Mouse (Mus musculus) myocyte (in vitro differentiated cells): ENCODE results near the gene Ppp1r14a.

Source experiments
- CEBPB ChIP-seq: IDR thresholded peaks from 2 replicates; pipeline ENCODE4 v1.6.1; 2011; ENCODE audit warnings: mild to moderate bottlenecking, moderate library complexity; ENCODE audit not compliant: poor library complexity, insufficient read depth, severe bottlenecking
- E2F4 ChIP-seq: IDR thresholded peaks from one replicate; pipeline ENCODE4 v1.6.1; 2011; ENCODE audit warnings: mild to moderate bottlenecking, control low read depth, moderate library complexity; ENCODE audit not compliant: insufficient read depth
- MAX ChIP-seq: IDR thresholded peaks from one replicate; pipeline ENCODE4 v1.6.1; 2011; ENCODE audit warnings: low read depth, mild to moderate bottlenecking, control low read depth
- MYOG ChIP-seq, 3 experiments: IDR thresholded peaks; one replicate each; pipeline ENCODE4 v1.6.1; 2011; ENCODE audit warnings: control low read depth in 2 of 3, low read depth in 2 of 3, mild to moderate bottlenecking in 2 of 3; ENCODE audit not compliant: insufficient read length in 2 of 3, control insufficient read depth in 1 of 3, insufficient read depth in 1 of 3
- POLR2A ChIP-seq: IDR thresholded peaks from one replicate; pipeline ENCODE4 v1.6.1; 2011; ENCODE audit warnings: low read depth, mild to moderate bottlenecking, control low read depth, moderate library complexity; ENCODE audit not compliant: insufficient read length
- REST ChIP-seq: IDR thresholded peaks from one replicate; pipeline ENCODE4 v1.6.1; 2011; ENCODE audit warnings: mild to moderate bottlenecking, control low read depth, moderate library complexity; ENCODE audit not compliant: insufficient read depth, insufficient read length
- SRF ChIP-seq: IDR thresholded peaks from one replicate; pipeline ENCODE4 v1.6.1; 2011; ENCODE audit warnings: low read depth; ENCODE audit not compliant: control insufficient read depth, insufficient read length
- TCF12 ChIP-seq: IDR thresholded peaks from one replicate; pipeline ENCODE4 v1.6.1; 2011; ENCODE audit warnings: mild to moderate bottlenecking, control low read depth; ENCODE audit not compliant: poor library complexity, insufficient read depth, severe bottlenecking
- TCF3 ChIP-seq: IDR thresholded peaks from one replicate; pipeline ENCODE4 v1.6.1; 2011; ENCODE audit warnings: low read depth, control low read depth; ENCODE audit not compliant: insufficient read length
- USF1 ChIP-seq: IDR thresholded peaks from one replicate; pipeline ENCODE4 v1.6.1; 2011; ENCODE audit warnings: low read depth, mild to moderate bottlenecking, control low read depth, moderate library complexity

DNA sequence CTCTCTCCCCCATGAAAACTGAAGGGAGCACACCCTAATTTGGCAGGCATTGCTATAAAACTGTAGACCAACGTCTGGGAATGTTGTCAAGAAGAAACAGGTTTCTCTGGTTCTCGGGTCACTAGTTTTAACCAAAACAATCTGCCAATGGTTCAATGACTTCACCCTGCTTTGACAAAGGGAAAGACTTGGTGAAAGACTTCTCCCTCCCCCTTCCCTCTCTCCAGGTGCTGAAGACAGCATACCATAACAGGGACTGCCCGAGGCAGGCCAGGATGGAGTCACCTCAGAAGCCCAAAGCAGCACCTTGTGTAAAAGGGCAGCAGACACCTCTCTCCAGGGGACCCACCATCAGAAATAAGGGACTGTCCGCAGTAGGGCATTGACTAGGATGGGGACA lies 22.2 kb upstream of the Ppp1r14a start:
- no peak for TF ChIP-seq MAX
- TF ChIP-seq TCF12 = no peak
- TF ChIP-seq POLR2A = no peak
- TF ChIP-seq USF1 = no peak
- TF ChIP-seq MYOG (IDR thresholded peaks at IDR 0.05; ENCODE audit: control insufficient read depth in 1 of 3, insufficient read depth in 1 of 3, insufficient read length in 2 of 3, low read depth in 2 of 3) = no peak
- TF ChIP-seq REST = no peak
- no peak for TF ChIP-seq E2F4
- no peak for TF ChIP-seq SRF
- TF ChIP-seq TCF3 = no peak
- TF ChIP-seq CEBPB = no peak
